Mouse (Mus musculus) small intestine, adult 2 months (tissue): ENCODE measurements around the gene Lat. TPM values are rescaled to one million over a fixed set of nuclear protein-coding genes. Genes with fewer than 3 reads are reported as not detected.
"Not testable (repeated sequence)": the region's sequence is repeated elsewhere in the genome, so short reads cannot be mapped to it uniquely, and the experiment has no call there.

Experiments used
- H3K27ac ChIP-seq: fragments of 200-500 bp; 2 replicates; pipeline ENCODE4 v1.5.1; 2012; ENCODE audit warnings: low read depth, low read length, control low read depth, inconsistent platforms; ENCODE audit not compliant: insufficient read depth
- H3K27me3 ChIP-seq: fragments of 200-500 bp; 2 replicates; pipeline ENCODE4 v1.6.1; 2012; ENCODE audit warnings: mild to moderate bottlenecking, moderate library complexity, low read length, inconsistent platforms; ENCODE audit not compliant: control insufficient read depth, insufficient read depth
- H3K36me3 ChIP-seq: fragments of 200-500 bp; 2 replicates; pipeline ENCODE4 v1.6.1; 2012; ENCODE audit warnings: mild to moderate bottlenecking, low read length, control low read depth, inconsistent platforms; ENCODE audit not compliant: control insufficient read depth, insufficient read depth
- H3K4me1 ChIP-seq: fragments of 200-500 bp; 2 replicates; pipeline ENCODE4 v1.6.1; 2012; ENCODE audit warnings: low read length, inconsistent platforms, mixed read lengths; ENCODE audit not compliant: control insufficient read depth, insufficient read depth, insufficient read length
- H3K4me3 ChIP-seq: fragments of 200-500 bp; 2 replicates; pipeline ENCODE4 v1.5.1; 2012; ENCODE audit warnings: low read depth, mild to moderate bottlenecking, control low read depth, inconsistent platforms, low read length, moderate library complexity
- CTCF ChIP-seq: fragments of 200-500 bp; IDR thresholded peaks from 2 replicates; pipeline ENCODE4 v1.5.1; 2012; ENCODE audit warnings: low read depth, mild to moderate bottlenecking, control low read depth, inconsistent platforms, low read length, moderate library complexity, mixed read lengths; ENCODE audit not compliant: insufficient replicate concordance, insufficient read length; ENCODE audit errors: extremely low read depth
- POLR2A ChIP-seq: fragments of 200-500 bp; IDR thresholded peaks from 2 replicates; pipeline ENCODE4 v1.6.1; 2012; ENCODE audit warnings: low read depth, mild to moderate bottlenecking, control low read depth, inconsistent platforms, low read length, moderate library complexity
- WGBS: fragments of 180-500 bp; shearing (Covaris S2); methylation state at CpG from one replicate; pipeline ENCODE4 v1.1.7; 2018; 5-methylcytosine and 5-hydroxymethylcytosine counted together
- polyA plus RNA-seq: library from polyadenylated mRNA; depleted of rRNA; stranded (reverse); fragments of >200 nt; gene quantifications from 2 replicates; pipeline ENCODE4 v1.2.3, GENCODE M21; 2012

The Lat gene
- polyA plus RNA-seq, 1 experiment: 23.5 TPM

DNA sequence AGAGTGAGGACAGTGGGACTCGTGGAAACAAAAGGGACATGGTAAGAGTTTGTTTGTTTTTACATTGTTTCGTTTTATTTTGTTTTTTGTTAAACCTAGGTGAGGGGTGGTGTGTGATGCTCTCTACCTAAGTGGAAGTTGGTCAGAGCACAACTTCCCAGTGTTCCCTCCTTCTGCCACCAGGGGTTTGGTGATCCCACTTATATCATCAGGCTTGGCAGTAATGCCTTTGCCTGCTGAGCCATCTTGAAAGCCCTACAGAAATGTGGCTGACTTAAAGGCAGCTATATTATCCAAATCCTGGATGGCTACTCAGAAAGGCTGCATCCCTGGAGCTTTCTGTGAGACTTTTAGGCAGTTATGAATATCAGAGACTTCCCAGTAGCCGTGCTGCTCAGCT lies 36.7 kb downstream of the Lat start:
- H3K27me3 ChIP-seq: no peaks in the 10 kb centered on the region
- WGBS: 57% methylated on average over 3 of the region's 3 CpGs
- no peak overlapping the region for H3K4me3 ChIP-seq
- TF ChIP-seq POLR2A (no peak), CTCF (no peak)
- H3K4me1 ChIP-seq: no peaks in the 10 kb centered on the region
- H3K27ac ChIP-seq: no peak overlapping the region
- no peaks in the 10 kb centered on the region for H3K36me3 ChIP-seq

DNA sequence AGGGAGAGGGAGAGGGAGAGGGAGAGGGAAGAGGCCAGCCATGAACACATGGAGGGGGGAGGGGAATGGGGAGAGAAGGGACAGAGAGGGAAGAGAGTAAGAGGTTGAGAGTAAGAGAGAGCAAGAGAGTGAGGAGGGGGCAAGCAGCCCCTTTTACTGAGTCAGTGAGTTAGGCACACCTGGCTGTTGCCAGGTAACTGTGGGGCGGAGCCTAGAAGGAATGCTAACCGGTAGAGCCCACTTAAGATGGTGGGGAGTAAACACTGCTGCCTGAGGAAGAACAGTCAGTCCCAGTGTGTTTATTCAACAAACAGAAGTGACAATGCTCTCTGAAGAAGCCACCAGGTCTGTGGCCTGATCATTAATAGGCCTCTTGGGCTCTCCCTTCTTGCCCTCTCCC lies 38.7 kb downstream of the Lat start:
- Histone ChIP-seq H3K27ac (no peak overlapping the region), H3K27me3 (no peaks in the 10 kb centered on the region), H3K4me3 (no peak overlapping the region), H3K4me1 (no peaks in the 10 kb centered on the region), H3K36me3 (no peaks in the 10 kb centered on the region)
- TF ChIP-seq CTCF (no peak), POLR2A (no peak)
- WGBS: 31% methylated on average over 2 of the region's 2 CpGs

DNA sequence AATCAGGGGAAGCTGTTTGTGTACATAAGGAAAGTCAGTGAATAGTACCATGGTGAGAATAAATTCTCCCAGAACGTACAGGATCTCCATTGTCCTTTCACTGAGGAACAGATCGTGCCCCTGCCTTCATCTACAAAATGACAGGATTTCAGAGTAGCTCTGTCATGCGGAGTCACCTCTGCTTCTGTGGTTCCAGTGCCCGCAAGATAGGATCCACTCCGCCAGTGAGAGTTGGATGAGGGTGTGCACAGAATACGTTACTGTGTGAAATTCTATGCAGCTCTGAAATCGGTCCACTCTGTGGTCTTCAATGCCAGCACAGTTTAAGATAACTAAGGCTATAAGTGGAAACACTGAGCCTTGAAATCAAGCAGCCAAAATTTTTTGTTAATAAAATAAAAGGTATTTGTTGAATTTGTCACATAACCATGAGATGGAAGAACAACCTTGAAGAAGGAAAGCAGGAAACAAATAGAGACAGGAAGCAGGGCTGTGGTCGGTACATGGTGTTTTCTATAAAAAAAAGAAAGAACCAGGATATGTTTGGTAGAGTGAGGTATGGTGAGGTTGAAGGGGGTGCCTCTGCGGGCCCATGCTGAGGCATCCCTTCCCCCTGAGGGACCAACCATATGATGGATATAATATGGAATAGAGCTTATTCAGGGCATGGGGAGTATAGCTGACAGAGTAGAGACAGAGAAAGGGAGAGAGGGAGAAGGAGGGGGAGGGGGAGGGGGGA lies 39.3 kb downstream of the Lat start:
- Histone ChIP-seq H3K36me3 (no peaks in the 10 kb centered on the region), H3K27me3 (no peaks in the 10 kb centered on the region), H3K4me1 (no peaks in the 10 kb centered on the region), H3K27ac (no peak overlapping the region), H3K4me3 (no peak overlapping the region)
- WGBS: 73% methylated on average over 9 of the region's 9 CpGs
- TF ChIP-seq CTCF (no peak), POLR2A (no peak)

DNA sequence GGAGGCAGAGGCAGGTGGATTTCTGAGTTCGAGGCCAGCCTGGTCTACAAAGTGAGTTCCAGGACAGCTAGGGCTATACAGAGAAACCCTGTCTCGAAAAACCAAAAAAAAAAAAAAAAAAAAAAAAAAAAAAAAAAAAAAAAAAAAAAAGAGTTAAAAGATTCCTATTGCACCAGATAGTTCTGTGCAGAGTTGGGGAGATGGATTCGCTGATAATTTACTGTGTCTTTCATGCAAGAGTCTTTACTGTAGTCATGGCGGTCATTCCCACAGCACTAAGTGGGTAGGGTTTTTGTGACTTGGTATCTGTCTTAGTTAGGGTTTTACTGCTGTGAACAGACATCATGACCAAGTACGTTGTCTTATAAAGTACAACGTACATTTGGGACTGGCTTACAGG lies 40.5 kb downstream of the Lat start:
- H3K36me3 ChIP-seq, H3K4me3 ChIP-seq: not testable (repeated sequence)
- 71% methylated on average over 5 of the region's 6 CpGs for WGBS

DNA sequence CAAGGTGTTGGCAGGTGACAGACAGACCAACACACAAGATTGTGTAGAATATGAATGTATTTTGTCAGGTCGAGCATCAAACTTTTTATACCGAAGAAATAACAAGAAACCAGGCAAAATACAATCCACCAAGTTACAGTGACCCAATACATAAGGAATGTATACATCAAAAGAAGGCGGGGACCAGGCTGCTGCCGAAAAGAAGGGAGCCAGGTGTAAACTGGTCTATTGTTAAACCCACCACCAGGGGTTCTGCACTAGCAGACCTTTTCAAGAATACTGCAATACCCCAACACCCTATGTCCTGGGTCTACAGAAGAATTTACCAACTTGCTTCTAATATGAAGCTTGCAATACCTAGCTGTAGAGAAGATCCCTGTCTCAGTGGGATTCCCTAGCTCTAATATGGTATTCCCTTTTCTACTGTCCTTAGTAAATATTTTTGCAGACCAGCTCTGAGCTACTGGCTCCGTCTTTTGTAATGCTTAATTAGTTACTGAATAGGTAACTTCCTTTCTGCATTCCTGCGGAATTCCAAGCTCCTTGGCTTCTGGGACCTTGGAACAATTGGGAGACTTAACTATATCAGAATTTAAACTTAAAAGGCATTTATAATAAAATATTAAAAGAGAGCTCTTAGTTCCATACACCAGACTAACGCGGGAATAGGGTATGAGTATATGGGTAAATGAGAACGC lies 43.6 kb downstream of the Lat start:
- not testable (repeated sequence) for H3K4me3 ChIP-seq, H3K4me1 ChIP-seq, H3K36me3 ChIP-seq, H3K27ac ChIP-seq, H3K27me3 ChIP-seq
- WGBS: 25% methylated on average over 9 of the region's 9 CpGs

More for the DNA sequence above, 40.5 kb downstream of the Lat start:
- not testable (repeated sequence) for H3K4me1 ChIP-seq, H3K27me3 ChIP-seq, H3K27ac ChIP-seq

DNA sequence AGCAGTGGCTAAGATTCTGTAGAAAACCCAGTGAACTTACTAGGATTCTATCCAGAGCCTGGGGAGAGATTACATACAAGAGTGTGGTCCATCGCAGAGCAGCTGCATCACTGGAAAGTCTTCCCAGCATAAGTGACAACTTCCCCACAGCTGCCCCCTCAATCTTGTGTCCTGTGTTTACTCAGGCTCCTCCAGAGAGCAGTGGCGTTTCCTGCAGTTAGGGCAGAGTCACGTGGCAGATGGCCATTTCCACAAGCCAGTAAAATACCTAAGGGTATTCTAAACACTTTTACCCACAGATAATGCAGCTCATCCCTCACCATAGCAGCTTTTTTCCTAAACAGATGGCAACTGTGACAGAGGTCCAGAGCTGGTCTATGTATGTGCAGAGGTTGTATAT lies 44.6 kb downstream of the Lat start:
- Histone ChIP-seq H3K27ac (no peak overlapping the region), H3K4me1 (no peaks in the 10 kb centered on the region), H3K4me3 (no peak overlapping the region), H3K36me3 (no peaks in the 10 kb centered on the region), H3K27me3 (no peaks in the 10 kb centered on the region)
- WGBS: 17% methylated on average over 3 of the region's 3 CpGs
- TF ChIP-seq CTCF (no peak), POLR2A (no peak)

DNA sequence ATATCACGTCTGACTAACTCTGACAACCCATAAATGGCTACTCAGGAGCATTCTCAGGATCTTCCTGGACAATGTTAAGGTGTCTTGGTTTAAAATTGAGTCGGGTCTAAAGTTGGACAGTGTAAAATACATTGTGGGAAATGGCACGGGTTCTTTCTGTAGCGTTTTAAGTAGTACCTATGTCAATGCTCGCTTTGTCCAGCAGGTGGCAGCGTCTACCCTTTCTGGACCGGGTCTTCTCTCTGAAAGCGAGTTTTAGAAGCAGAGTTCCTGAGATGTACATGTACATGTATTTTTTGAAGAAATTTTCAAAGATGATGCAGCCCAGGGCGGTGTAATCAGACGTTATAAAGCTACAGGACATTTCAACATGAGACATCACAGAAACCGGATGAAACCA lies 45.6 kb downstream of the Lat start:
- no peaks in the 10 kb centered on the region for H3K36me3 ChIP-seq
- no peaks in the 10 kb centered on the region for H3K4me1 ChIP-seq
- H3K4me3 ChIP-seq: no peak overlapping the region
- WGBS: 5% methylated on average over 11 of the region's 11 CpGs
- no peaks in the 10 kb centered on the region for H3K27me3 ChIP-seq
- no peak overlapping the region for H3K27ac ChIP-seq
- TF ChIP-seq POLR2A (no peak), CTCF (peak; percentile 74; the same call in 1 of the 2 replicates)
